ENCODE assay signal across 20 mouse cellular contexts in the genomic region with DNA sequence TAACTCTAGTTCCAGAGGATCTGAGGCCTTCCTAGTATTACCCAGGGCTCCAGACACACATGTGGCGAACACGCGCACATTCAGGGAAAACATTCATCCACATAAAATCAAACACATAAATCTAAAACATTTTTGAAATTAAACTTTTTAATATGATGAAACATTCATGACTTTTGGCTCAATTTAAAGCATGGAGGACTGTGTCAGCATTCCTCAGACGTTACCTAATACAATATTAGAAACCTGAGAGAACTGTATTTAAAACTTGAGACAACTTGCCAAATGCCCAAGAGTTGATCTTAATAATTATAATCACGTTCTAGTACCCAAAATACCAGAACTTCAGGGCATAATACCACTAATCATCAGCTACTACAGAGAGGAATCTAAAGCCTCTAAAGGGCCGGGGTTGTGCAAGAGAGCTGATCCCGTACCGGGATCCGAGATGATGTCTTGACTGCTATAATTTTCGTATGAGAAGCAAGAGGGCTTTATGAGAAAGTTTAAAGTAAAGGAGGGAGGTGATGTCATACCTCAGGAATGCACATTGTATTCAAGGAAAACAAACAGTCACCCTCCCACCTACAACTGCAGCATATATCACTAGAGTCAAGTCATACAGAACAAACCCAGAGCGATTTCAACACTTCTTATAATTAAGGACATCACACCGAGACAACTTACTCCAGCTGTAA.
DNase-seq lines count a peak whose midpoint lies in the region; ATAC-seq and TF ChIP-seq lines count a peak whose summit lies in the region.
"Had no signal": no experiment of that assay in that cellular context is flagged by ENCODE, and none has a peak within 500 bp of the region (broad histone marks: within the 10 kb centered on the region; RNA-seq: fewer than 3 reads in every experiment).

No protein-coding gene starts in this region.

- ATAC-seq in heart, embryonic 14.5 days (ENCODE audit: insufficient number of reproducible peaks, insufficient read depth, low FRiP score, low read depth): no peak
- ATAC-seq in kidney, postnatal 0 days (replicated peaks; ENCODE audit: low FRiP score, low read depth): no peak
- peak; percentile 87 for ATAC-seq in embryonic facial prominence, embryonic 14.5 days (ENCODE audit: low read depth)
- ATAC-seq: inflammation-experienced regulatory T-cells, adult 6 months had no signal

- TF ChIP-seq CTCF in kidney, postnatal 0 days (IDR thresholded peaks at IDR 0.05; ENCODE audit: low read depth): no peak
- no peak for TF ChIP-seq CTCF in layer of hippocampus, adult 2 months (conservative IDR thresholded peaks at IDR 0.05)

- 73% methylated on average over 12 of the region's 12 CpGs for WGBS in heart, embryonic 14.5 days
- 80% methylated on average over 12 of the region's 12 CpGs for WGBS in heart, embryonic 10.5 days
- 58% methylated on average over 12 of the region's 12 CpGs for WGBS in kidney, postnatal 0 days
- 54% methylated on average over 12 of the region's 12 CpGs for WGBS in embryonic facial prominence, embryonic 14.5 days

- DNase-seq in heart, embryonic 10.5 days (ENCODE audit: low spot score): no peak
- peak; percentile 70 for DNase-seq in kidney, postnatal 0 days (ENCODE audit: low spot score)
- no peak for DNase-seq in kidney, adult 8-10 months
- peak; percentile 94 for DNase-seq in 3T3-L1 (ENCODE audit: low read depth, low spot score)
- peak; percentile 80 for DNase-seq in embryonic facial prominence, embryonic 14.5 days (ENCODE audit: low spot score)
- DNase-seq in layer of hippocampus, adult 2 months (ENCODE audit: low spot score in 2 of 2): no peak
- DNase-seq in urinary bladder, postnatal 25 days (ENCODE audit: low spot score): no peak
- DNase-seq: cerebellum, adult 11-12 months; cerebellum, postnatal 25 days; gastrocnemius, postnatal 10 days; kidney, postnatal 36 days; liver, embryonic 13.5 days; spleen, adult 18-20 months had no signal

- H3K27ac ChIP-seq in heart, embryonic 14.5 days (replicated peaks in 1 of 2; ENCODE audit: control insufficient read depth in 1 of 2, insufficient read depth in 1 of 2, low read depth in 2 of 2, low read length in 2 of 2): peak overlapping the region; percentile 39 to 45; a peak in 1 of 4 replicates
- no peak overlapping the region for H3K27ac ChIP-seq in heart, embryonic 10.5 days
- peak overlapping the region; percentile 25; the same call in 1 of the 2 replicates for H3K27ac ChIP-seq in kidney, postnatal 0 days
- H3K27ac ChIP-seq in embryonic facial prominence, embryonic 14.5 days (replicated peaks; ENCODE audit: low read depth, low read length): peak overlapping the region; percentile 49; the same call in 1 of the 2 replicates
- H3K27ac ChIP-seq in layer of hippocampus, adult 2 months: no peak overlapping the region
- H3K27ac ChIP-seq: heart, adult 2 months; liver, embryonic 13.5 days; macrophage; neural tube, embryonic 13.5 days; stomach, embryonic 15.5 days had no signal

- no peak overlapping the region for H3K4me2 ChIP-seq in heart, embryonic 14.5 days (ENCODE audit: low read length)
- H3K4me2 ChIP-seq in kidney, postnatal 0 days (ENCODE audit: low read length): no peak overlapping the region
- no peak overlapping the region for H3K4me2 ChIP-seq in embryonic facial prominence, embryonic 14.5 days (ENCODE audit: low read depth, low read length)
- H3K4me2 ChIP-seq: liver, embryonic 13.5 days; midbrain, embryonic 11.5 days; neural tube, embryonic 13.5 days; stomach, embryonic 15.5 days had no signal

- H3K4me3 ChIP-seq in heart, embryonic 14.5 days (ENCODE audit: control insufficient read depth in 1 of 2, insufficient read depth in 1 of 2, low read depth in 1 of 2, low read length in 2 of 2): no peak overlapping the region
- no peak overlapping the region for H3K4me3 ChIP-seq in heart, embryonic 10.5 days
- no peak overlapping the region for H3K4me3 ChIP-seq in kidney, postnatal 0 days (replicated peaks; ENCODE audit: low read depth, low read length)
- no peak overlapping the region for H3K4me3 ChIP-seq in embryonic facial prominence, embryonic 14.5 days (ENCODE audit: low read depth, low read length)
- no peak overlapping the region for H3K4me3 ChIP-seq in layer of hippocampus, adult 2 months
- H3K4me3 ChIP-seq: heart, adult 2 months; liver, embryonic 13.5 days; neural tube, embryonic 13.5 days; stomach, embryonic 15.5 days had no signal

- H3K36me3 ChIP-seq in heart, embryonic 14.5 days (ENCODE audit: control insufficient read depth, insufficient read depth, low read length): peaks cover 29% of the 10 kb centered on the region
- peaks cover 26% of the 10 kb centered on the region for H3K36me3 ChIP-seq in heart, embryonic 10.5 days
- H3K36me3 ChIP-seq in kidney, postnatal 0 days (ENCODE audit: insufficient read depth, low read length): no peaks in the 10 kb centered on the region; the same call in 1 of the 2 replicates
- peaks cover 21% of the 10 kb centered on the region for H3K36me3 ChIP-seq in embryonic facial prominence, embryonic 14.5 days (ENCODE audit: control insufficient read depth, insufficient read depth, low read length)
- H3K36me3 ChIP-seq: liver, embryonic 13.5 days had no signal

- H3K9ac ChIP-seq in heart, embryonic 14.5 days (ENCODE audit: low read length): no peak overlapping the region
- no peak overlapping the region for H3K9ac ChIP-seq in kidney, postnatal 0 days (ENCODE audit: low read depth, low read length)
- no peak overlapping the region for H3K9ac ChIP-seq in embryonic facial prominence, embryonic 14.5 days (ENCODE audit: low read depth, low read length)
- H3K9ac ChIP-seq: liver, embryonic 13.5 days; neural tube, embryonic 13.5 days; stomach, embryonic 15.5 days had no signal

- no peaks in the 10 kb centered on the region for H3K27me3 ChIP-seq in heart, embryonic 14.5 days (ENCODE audit: control insufficient read depth, insufficient read depth, low read length)
- H3K27me3 ChIP-seq in heart, embryonic 10.5 days (ENCODE audit: insufficient read depth, poor library complexity, severe bottlenecking): no peaks in the 10 kb centered on the region
- H3K27me3 ChIP-seq in kidney, postnatal 0 days (ENCODE audit: insufficient read depth, low read length): no peaks in the 10 kb centered on the region
- H3K27me3 ChIP-seq in embryonic facial prominence, embryonic 14.5 days (replicated peaks; ENCODE audit: control insufficient read depth, insufficient read depth, low read length): no peaks in the 10 kb centered on the region
- H3K27me3 ChIP-seq: liver, embryonic 13.5 days; neural tube, embryonic 13.5 days; stomach, embryonic 15.5 days had no signal

- H3K9me3 ChIP-seq in heart, embryonic 14.5 days (ENCODE audit: control insufficient read depth, low read length): no peaks in the 10 kb centered on the region
- no peaks in the 10 kb centered on the region for H3K9me3 ChIP-seq in heart, embryonic 10.5 days
- no peaks in the 10 kb centered on the region for H3K9me3 ChIP-seq in kidney, postnatal 0 days (replicated peaks; ENCODE audit: low read length)
- H3K9me3 ChIP-seq in embryonic facial prominence, embryonic 14.5 days (ENCODE audit: control insufficient read depth, low read length): no peaks in the 10 kb centered on the region
- H3K9me3 ChIP-seq: liver, embryonic 13.5 days; neural tube, embryonic 13.5 days; stomach, embryonic 15.5 days had no signal

- peaks cover 0 to 3% of the 10 kb centered on the region in 2 experiments; a peak in 1 of 4 replicates for H3K4me1 ChIP-seq in heart, embryonic 14.5 days (ENCODE audit: control insufficient read depth in 2 of 2, insufficient read depth in 2 of 2, low read length in 2 of 2)
- no peaks in the 10 kb centered on the region for H3K4me1 ChIP-seq in heart, embryonic 10.5 days
- H3K4me1 ChIP-seq in kidney, postnatal 0 days (replicated peaks; ENCODE audit: insufficient read depth, low read length): 0 out of 2 replicates have a peak, but pooled peaks cover 3% of the 10 kb centered on the region
- no peaks in the 10 kb centered on the region for H3K4me1 ChIP-seq in embryonic facial prominence, embryonic 14.5 days (ENCODE audit: control insufficient read depth, insufficient read depth, low read length)
- H3K4me1 ChIP-seq: liver, embryonic 13.5 days; neural tube, embryonic 13.5 days; stomach, embryonic 15.5 days had no signal

Comparison
In these comparisons a context has a peak if more than half of its experiments do, and no peak if none do; other contexts are left out.
1. H3K27ac ChIP-seq: peak in heart, embryonic 14.5 days (2 of 2), kidney, postnatal 0 days (single experiment) and embryonic facial prominence, embryonic 14.5 days (single experiment); none in heart, embryonic 10.5 days (single experiment) and layer of hippocampus, adult 2 months (single experiment).
2. DNase-seq: peak in kidney, postnatal 0 days (single experiment), 3T3-L1 (single experiment) and embryonic facial prominence, embryonic 14.5 days (single experiment); none in heart, embryonic 10.5 days (single experiment), kidney, adult 8-10 months (0 of 2), layer of hippocampus, adult 2 months (0 of 2) and urinary bladder, postnatal 25 days (single experiment).